In the genomic region with DNA sequence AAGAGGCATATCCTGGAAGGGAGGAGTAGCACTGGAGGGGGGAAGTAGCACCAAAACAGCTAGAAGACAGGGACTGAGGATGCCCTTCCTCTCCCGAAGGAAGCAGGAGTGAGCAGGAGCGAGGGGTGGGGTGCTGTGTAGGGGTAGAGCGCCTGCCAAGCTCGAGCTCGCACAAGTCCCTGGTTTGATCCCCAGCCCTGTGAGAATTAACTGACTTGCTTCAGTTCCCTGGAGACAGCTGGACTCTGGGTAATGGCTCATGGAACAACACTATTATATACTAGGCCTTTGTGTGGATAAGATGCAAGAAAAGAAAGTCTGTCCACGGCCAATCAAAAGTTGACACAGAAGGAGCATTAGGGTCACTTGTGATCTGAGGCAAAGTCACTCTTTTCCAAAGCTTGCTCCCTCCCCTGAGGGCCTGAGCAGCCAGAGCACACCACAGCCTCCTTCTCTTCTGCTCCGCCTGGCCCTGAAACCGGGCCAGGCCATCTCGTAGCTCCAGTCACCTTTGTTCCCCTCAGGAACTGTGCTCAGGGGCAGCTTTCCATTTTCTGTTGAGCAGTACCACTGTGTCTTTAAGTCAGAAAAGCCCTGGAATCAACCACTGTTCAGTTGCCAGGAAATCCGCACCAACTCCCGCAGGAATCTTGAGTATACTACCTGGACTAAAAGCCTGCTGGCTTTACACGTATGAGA, we compare ENCODE assay signal across 10 mouse cellular contexts.
DNase-seq lines count a peak whose midpoint lies in the region; ATAC-seq and TF ChIP-seq lines count a peak whose summit lies in the region.
"Had no signal": no experiment of that assay in that cellular context is flagged by ENCODE, and none has a peak within 500 bp of the region (broad histone marks: within the 10 kb centered on the region; RNA-seq: fewer than 3 reads in every experiment).

No protein-coding gene starts in this region.

- peak; percentile 7 for DNase-seq in kidney, adult 2 months
- DNase-seq in kidney, adult 11 months: no peak
- DNase-seq in embryo, embryonic 11 days: peak; percentile 25
- peak; percentile 15 for DNase-seq in mesoderm, embryonic 11.5 days (ENCODE audit: low read depth, low spot score)
- no peak for DNase-seq in urinary bladder, postnatal 4 days (ENCODE audit: low spot score in 2 of 2)
- no peak for DNase-seq in cerebellum, adult 18-20 months
- no peak for DNase-seq in gastrocnemius, adult 8-10 months (ENCODE audit: low spot score in 2 of 2)
- DNase-seq: cerebellum, adult 2 months; gastrocnemius, postnatal 10 days had no signal

- no peaks in the 10 kb centered on the region for H3K36me3 ChIP-seq in kidney, adult 2 months (ENCODE audit: control insufficient read depth, insufficient read depth, low read length)
- H3K36me3 ChIP-seq in forebrain, embryonic 16.5 days (ENCODE audit: control insufficient read depth, insufficient read depth): no peaks in the 10 kb centered on the region

- H3K9me3 ChIP-seq in forebrain, embryonic 16.5 days (ENCODE audit: control insufficient read depth, low read length): no peaks in the 10 kb centered on the region

- no peak overlapping the region for H3K27ac ChIP-seq in kidney, adult 2 months (ENCODE audit: insufficient read depth, low read depth, low read length)
- peak overlapping the region; percentile 38 for H3K27ac ChIP-seq in forebrain, embryonic 16.5 days (ENCODE audit: low read length)

- 0 out of 2 replicates have a peak overlapping the region, but pooled peaks have one; percentile 13 for H3K9ac ChIP-seq in forebrain, embryonic 16.5 days (replicated peaks; ENCODE audit: low read depth, low read length)

- no peak for TF ChIP-seq POLR2A in kidney, adult 2 months (IDR thresholded peaks at IDR 0.05; ENCODE audit: low read depth, low read length)

- H3K4me3 ChIP-seq in kidney, adult 2 months (ENCODE audit: insufficient read depth, low read depth, low read length): no peak overlapping the region
- no peak overlapping the region for H3K4me3 ChIP-seq in forebrain, embryonic 16.5 days (replicated peaks; ENCODE audit: low read length)

- no peak overlapping the region for H3K4me2 ChIP-seq in forebrain, embryonic 16.5 days (ENCODE audit: low read length)

- no peaks in the 10 kb centered on the region for H3K4me1 ChIP-seq in kidney, adult 2 months (ENCODE audit: control insufficient read depth, insufficient read depth, low read length)
- H3K4me1 ChIP-seq in forebrain, embryonic 16.5 days (replicated peaks; ENCODE audit: control insufficient read depth, insufficient read depth, low read length): peaks cover 14% of the 10 kb centered on the region

- H3K27me3 ChIP-seq in kidney, adult 2 months (replicated peaks; ENCODE audit: control insufficient read depth, insufficient read depth, low read length): no peaks in the 10 kb centered on the region
- no peaks in the 10 kb centered on the region for H3K27me3 ChIP-seq in forebrain, embryonic 16.5 days (replicated peaks; ENCODE audit: control insufficient read depth, insufficient read depth, low read length)

- peak; percentile 74 for ATAC-seq in forebrain, embryonic 16.5 days

- WGBS in kidney, adult 2 months: 69% methylated on average over 12 of the region's 12 CpGs
- WGBS in forebrain, embryonic 16.5 days: 14% methylated on average over 12 of the region's 12 CpGs

- TF ChIP-seq CTCF in kidney, adult 2 months (conservative IDR thresholded peaks at IDR 0.05; ENCODE audit: insufficient read depth, insufficient read length, low read depth, low read length): no peak

Comparison
In these comparisons a context has a peak if more than half of its experiments do, and no peak if none do; other contexts are left out.
1. DNase-seq: peak in kidney, adult 2 months (single experiment), embryo, embryonic 11 days (single experiment) and mesoderm, embryonic 11.5 days (single experiment); none in kidney, adult 11 months (single experiment), urinary bladder, postnatal 4 days (0 of 2), cerebellum, adult 18-20 months (0 of 2) and gastrocnemius, adult 8-10 months (0 of 2).